Mouse (Mus musculus) hindbrain, embryonic 14.5 days (tissue): ENCODE measurements around the gene Bpifc. TPM values are rescaled to one million over a fixed set of nuclear protein-coding genes. Genes with fewer than 3 reads are reported as not detected.

ENCODE experiments used
- ATAC-seq: fragments of 200-750 bp; cut with Nextera tagmentation; 2 replicates; pipeline ENCODE4 v1.8.0; 2017; ENCODE audit warnings: moderate number of reproducible peaks, mild to moderate bottlenecking, moderate TSS enrichment, moderate library complexity; ENCODE audit not compliant: low FRiP score
- DNase-seq: peaks from one replicate; pipeline ENCODE4 v3.0.0-alpha.2; 2015; ENCODE audit warnings: low spot score
- H3K27ac ChIP-seq: fragments of 300-500 bp; sonication (generic); 2 replicates; pipeline ENCODE4 v1.5.1; 2014; ENCODE audit warnings: mild to moderate bottlenecking, moderate library complexity
- H3K27me3 ChIP-seq: fragments of 300-500 bp; sonication (generic); 2 replicates; pipeline ENCODE4 v1.6.1; 2014; ENCODE audit warnings: mild to moderate bottlenecking, low read length, mixed read lengths; ENCODE audit not compliant: control insufficient read depth, insufficient read depth
- H3K36me3 ChIP-seq: fragments of 300-500 bp; sonication (generic); replicated peaks from 2 replicates; pipeline ENCODE4 v1.6.1; 2014; ENCODE audit not compliant: control insufficient read depth, insufficient read depth
- H3K4me1 ChIP-seq: fragments of 300-500 bp; sonication (generic); replicated peaks from 2 replicates; pipeline ENCODE4 v1.6.1; 2014; ENCODE audit warnings: antibody characterized with exemption, low read length, mixed read lengths; ENCODE audit not compliant: control insufficient read depth, insufficient read depth
- H3K4me2 ChIP-seq: fragments of 300-500 bp; sonication (generic); replicated peaks from 2 replicates; pipeline ENCODE4 v1.6.1; 2014; ENCODE audit warnings: mild to moderate bottlenecking, moderate library complexity
- H3K4me3 ChIP-seq: fragments of 300-500 bp; sonication (generic); replicated peaks from 2 replicates; pipeline ENCODE4 v1.5.1; 2014; ENCODE audit warnings: mild to moderate bottlenecking, low read length
- H3K9ac ChIP-seq: fragments of 300-500 bp; sonication (generic); 2 replicates; pipeline ENCODE4 v1.6.1; 2014
- H3K9me3 ChIP-seq: fragments of 300-500 bp; sonication (generic); 2 replicates; pipeline ENCODE4 v1.6.1; 2016; ENCODE audit warnings: low read length; ENCODE audit not compliant: control insufficient read depth
- WGBS: fragments of 180-500 bp; shearing (Covaris S2); extraction: QIAGEN DNeasy Blood & Tissue Kit; methylation state at CpG from one replicate; pipeline ENCODE4 v1.1.7; 2014; 5-methylcytosine and 5-hydroxymethylcytosine counted together
- polyA plus RNA-seq: library from polyadenylated mRNA; unstranded; fragments of >200 nt; fragmentation: Nextera tagmentation; extraction: Ambion mirVana; gene quantifications from 2 replicates; pipeline ENCODE4 v1.2.1, GENCODE M21; 2014

Bpifc gene
- polyA plus RNA-seq, 1 experiment from 2014 or later, result not detected

- no peak overlapping the region for H3K4me2 ChIP-seq
- H3K36me3 ChIP-seq, result no peaks in the 10 kb centered on the region
- no peak overlapping the region for H3K27ac ChIP-seq
- H3K9me3 ChIP-seq, result no peaks in the 10 kb centered on the region
- H3K4me3 ChIP-seq, result no peak overlapping the region
- no peaks in the 10 kb centered on the region for H3K4me1 ChIP-seq
- WGBS, result 97% methylated on average over 4 of the region's 4 CpGs
- DNase-seq (no peak), ATAC-seq (no peak)
- H3K9ac ChIP-seq, result no peak overlapping the region
- H3K27me3 ChIP-seq, result no peaks in the 10 kb centered on the region
These were observed 11.2 kb downstream of the Bpifc start for GRCm38 (mm10) chr10:86000447-86000846.

- ATAC-seq (no peak), DNase-seq (no peak)
- Histone ChIP-seq H3K9me3 (no peaks in the 10 kb centered on the region), H3K4me1 (no peaks in the 10 kb centered on the region), H3K9ac (no peak overlapping the region), H3K4me3 (no peak overlapping the region), H3K27me3 (no peaks in the 10 kb centered on the region), H3K27ac (no peak overlapping the region), H3K4me2 (no peak overlapping the region), H3K36me3 (no peaks in the 10 kb centered on the region)
- WGBS, result 84% methylated on average over 5 of the region's 5 CpGs
These were observed 17.1 kb downstream of the Bpifc start for GRCm38 (mm10) chr10:85994543-85995104.

GRCm38 (mm10) chr10:85993836-85994235, 17.9 kb downstream of the Bpifc start:
- H3K9me3 ChIP-seq, result no peaks in the 10 kb centered on the region
- H3K4me1 ChIP-seq, result no peaks in the 10 kb centered on the region
- no peak overlapping the region for H3K4me2 ChIP-seq
- no peak for ATAC-seq
- no peaks in the 10 kb centered on the region for H3K36me3 ChIP-seq
- no peak overlapping the region for H3K27ac ChIP-seq
- 88% methylated on average over 9 of the region's 9 CpGs for WGBS
- no peaks in the 10 kb centered on the region for H3K27me3 ChIP-seq
- H3K9ac ChIP-seq, result no peak overlapping the region
- no peak overlapping the region for H3K4me3 ChIP-seq
- DNase-seq, result no peak

DNA sequence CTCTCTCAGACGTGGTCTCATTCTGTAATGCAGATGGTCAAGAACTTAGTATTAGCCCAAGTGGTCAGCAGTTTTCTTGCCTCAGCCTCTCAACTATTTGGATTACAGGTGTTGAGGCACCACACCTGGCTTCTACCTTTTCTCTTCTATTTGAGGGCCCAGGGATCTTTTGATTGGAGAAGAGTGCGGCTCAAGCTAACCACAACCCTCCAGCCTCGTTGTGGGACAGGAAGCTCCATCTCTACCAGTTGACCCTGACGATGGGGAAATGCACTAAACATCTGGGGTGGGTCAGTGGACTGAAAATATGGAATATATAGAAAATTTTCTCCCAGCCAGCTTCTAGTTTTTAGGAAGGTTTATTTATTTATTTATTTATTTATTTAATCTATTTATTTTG, 19.3 kb downstream of the Bpifc start:
- Histone ChIP-seq H3K4me1 (no peaks in the 10 kb centered on the region), H3K27me3 (no peaks in the 10 kb centered on the region), H3K36me3 (no peaks in the 10 kb centered on the region), H3K27ac (no peak overlapping the region), H3K9me3 (no peaks in the 10 kb centered on the region), H3K9ac (no peak overlapping the region), H3K4me2 (no peak overlapping the region), H3K4me3 (no peak overlapping the region)
- DNase-seq (no peak), ATAC-seq (no peak)
- 89% methylated on average over 4 of the region's 4 CpGs for WGBS

GRCm38 (mm10) chr10:85989412-85990115, 22.1 kb downstream of the Bpifc start:
- Histone ChIP-seq H3K4me3 (no peak overlapping the region), H3K27ac (no peak overlapping the region), H3K36me3 (no peaks in the 10 kb centered on the region), H3K27me3 (no peaks in the 10 kb centered on the region), H3K9me3 (no peaks in the 10 kb centered on the region), H3K4me1 (no peaks in the 10 kb centered on the region), H3K4me2 (no peak overlapping the region), H3K9ac (no peak overlapping the region)
- DNase-seq (no peak), ATAC-seq (no peak)
- WGBS, result 79% methylated on average over 6 of the region's 6 CpGs

DNA sequence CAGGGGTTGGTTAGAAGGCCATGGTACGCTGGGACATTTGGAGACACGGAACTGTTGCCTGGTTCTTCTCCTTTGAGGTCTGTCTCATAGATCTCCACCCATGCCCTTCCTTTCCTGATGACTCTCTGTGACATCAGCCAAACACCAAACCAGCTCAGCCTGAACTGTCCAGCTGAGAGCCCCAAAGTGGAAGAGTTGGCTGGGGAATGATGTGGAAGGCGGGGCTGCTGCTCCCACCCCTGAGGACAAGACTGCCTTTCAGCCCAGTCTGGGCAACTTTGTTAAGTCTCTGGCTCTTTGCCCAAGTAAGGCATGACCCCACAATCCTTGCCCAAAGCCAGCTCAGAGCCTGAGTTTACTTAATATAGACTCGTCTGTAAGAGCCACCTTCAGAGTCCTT, 38.8 kb downstream of the Bpifc start:
- Histone ChIP-seq H3K9me3 (no peaks in the 10 kb centered on the region), H3K36me3 (no peaks in the 10 kb centered on the region), H3K4me1 (no peaks in the 10 kb centered on the region), H3K27me3 (no peaks in the 10 kb centered on the region), H3K4me2 (no peak overlapping the region), H3K27ac (no peak overlapping the region), H3K9ac (no peak overlapping the region), H3K4me3 (no peak overlapping the region)
- DNase-seq (no peak), ATAC-seq (no peak)
- 85% methylated on average over 4 of the region's 4 CpGs for WGBS

- H3K4me3 ChIP-seq, result no peak overlapping the region
- no peaks in the 10 kb centered on the region for H3K4me1 ChIP-seq
- no peak overlapping the region for H3K9ac ChIP-seq
- H3K27me3 ChIP-seq, result no peaks in the 10 kb centered on the region
- 91% methylated on average over 9 of the region's 9 CpGs for WGBS
- ATAC-seq, result no peak
- DNase-seq, result no peak
- no peak overlapping the region for H3K4me2 ChIP-seq
- no peaks in the 10 kb centered on the region for H3K36me3 ChIP-seq
- H3K27ac ChIP-seq, result no peak overlapping the region
- no peaks in the 10 kb centered on the region for H3K9me3 ChIP-seq
These were observed 39.9 kb downstream of the Bpifc start for GRCm38 (mm10) chr10:85971826-85972225.

DNA sequence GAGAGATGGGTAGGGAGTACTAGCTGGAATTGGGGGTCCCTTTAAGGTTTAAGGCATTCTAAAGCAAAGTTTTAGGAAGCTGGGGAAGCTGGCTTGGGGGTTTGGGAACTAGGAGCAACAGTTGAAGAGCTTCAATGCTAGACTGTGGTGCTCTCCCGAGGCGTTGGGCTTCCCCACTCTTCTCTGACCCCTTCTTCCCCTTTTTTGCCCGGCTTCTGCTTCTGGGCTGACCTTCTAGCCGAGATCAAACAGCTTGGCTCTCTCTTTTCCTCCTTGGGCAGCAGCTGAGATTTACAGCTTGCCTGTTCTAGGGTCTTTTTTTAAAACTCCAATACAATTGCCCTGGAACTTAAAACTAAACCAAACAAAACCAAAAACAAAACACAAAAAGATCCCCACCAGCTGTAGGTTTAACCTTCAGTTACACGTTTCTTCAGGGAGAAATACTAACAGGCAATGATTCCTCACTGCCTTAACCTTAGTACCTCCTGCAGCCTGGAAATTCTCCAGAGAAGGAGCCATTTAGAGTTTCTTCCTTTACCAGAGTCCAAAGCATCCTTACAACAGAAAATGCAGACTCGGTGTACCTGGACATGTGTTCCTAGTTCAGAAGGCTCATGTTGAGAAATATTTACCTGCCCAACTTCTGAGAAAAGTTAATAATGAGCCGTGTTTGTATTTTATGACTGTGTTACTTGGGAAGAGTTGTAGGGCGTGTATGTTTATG, 41.6 kb downstream of the Bpifc start:
- Histone ChIP-seq H3K27ac (no peak overlapping the region), H3K36me3 (no peaks in the 10 kb centered on the region), H3K4me3 (no peak overlapping the region), H3K9ac (no peak overlapping the region), H3K4me2 (no peak overlapping the region), H3K9me3 (no peaks in the 10 kb centered on the region), H3K27me3 (no peaks in the 10 kb centered on the region), H3K4me1 (no peaks in the 10 kb centered on the region)
- ATAC-seq (no peak), DNase-seq (no peak)
- WGBS, result 65% methylated on average over 8 of the region's 8 CpGs

GRCm38 (mm10) chr10:85968731-85969130, 43.0 kb downstream of the Bpifc start:
- DNase-seq (no peak), ATAC-seq (no peak)
- Histone ChIP-seq H3K9ac (no peak overlapping the region), H3K27me3 (no peaks in the 10 kb centered on the region), H3K27ac (no peak overlapping the region), H3K9me3 (no peaks in the 10 kb centered on the region), H3K4me2 (no peak overlapping the region), H3K4me1 (no peaks in the 10 kb centered on the region), H3K4me3 (no peak overlapping the region), H3K36me3 (no peaks in the 10 kb centered on the region)
- 51% methylated on average over 2 of the region's 2 CpGs for WGBS
